Mouse (Mus musculus) frontal cortex, postnatal 14 days (tissue): Measurements from ENCODE around the gene Smarca4.
"Not testable (repeated sequence)": the region's sequence is repeated elsewhere in the genome, so short reads cannot be mapped to it uniquely, and the experiment has no call there.

Source experiments
- DNase-seq, 2 experiments: peaks; one replicate each; pipeline ENCODE4 v3.0.0; 2022; ENCODE audit warnings: low spot score in 2 of 2

Smarca4 gene

DNA sequence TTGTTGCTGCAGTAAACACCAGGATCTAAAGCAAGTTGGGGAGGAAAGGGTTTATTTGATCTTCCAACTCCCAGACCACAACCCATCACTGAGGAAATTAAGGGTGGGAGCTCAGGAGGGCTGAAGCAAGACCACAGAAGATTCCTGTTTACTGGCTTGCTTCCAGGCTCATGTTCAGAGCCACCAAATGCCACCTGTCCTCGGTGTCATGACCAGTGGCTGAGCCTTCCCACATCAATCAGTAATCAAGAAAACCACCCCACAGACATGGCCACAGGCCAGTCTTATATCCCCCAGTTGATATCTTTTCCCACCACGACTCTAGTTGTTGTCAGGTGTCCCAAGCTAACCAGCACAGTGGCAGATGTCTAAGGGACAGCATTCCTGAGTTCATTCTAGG lies 37.3 kb downstream of the Smarca4 start:
- DNase-seq, result no peak

DNA sequence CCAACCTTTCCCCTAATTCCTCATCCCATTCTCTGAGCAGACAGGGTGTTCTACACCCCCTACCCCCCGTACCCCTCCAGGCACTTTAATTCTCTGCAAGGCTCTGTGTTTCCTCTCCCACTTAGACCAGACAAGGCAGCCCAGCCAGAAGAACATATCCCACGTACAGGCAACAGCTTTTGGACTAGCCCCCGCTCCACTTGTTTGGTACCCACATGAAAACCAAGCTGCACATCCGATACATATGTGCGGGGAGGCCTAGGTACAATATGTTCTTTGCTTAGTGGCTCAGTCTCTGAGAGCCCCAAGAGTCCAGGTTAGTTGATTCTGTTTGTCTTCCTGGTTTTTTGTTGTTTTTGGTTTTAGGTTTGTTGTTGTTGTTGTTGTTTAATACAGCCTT lies 46.1 kb downstream of the Smarca4 start:
- DNase-seq, result no peak

DNA sequence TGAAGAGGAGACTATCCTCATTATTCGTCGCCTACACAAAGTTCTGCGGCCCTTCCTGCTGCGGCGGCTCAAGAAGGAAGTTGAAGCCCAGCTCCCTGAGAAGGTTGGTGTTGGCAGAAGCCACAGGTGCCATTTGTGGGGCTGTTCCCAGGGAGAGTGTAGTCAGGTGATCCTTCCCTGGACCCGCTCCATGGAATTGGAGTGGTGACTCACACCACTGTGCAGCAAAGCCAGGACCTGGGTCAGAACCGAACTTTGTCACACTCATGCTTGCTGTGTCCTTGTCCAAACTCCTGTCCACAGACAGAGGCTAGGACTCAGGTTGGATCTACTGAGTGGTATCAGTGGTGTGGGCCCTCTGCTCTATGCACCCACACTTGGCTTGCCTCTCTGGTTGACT lies 53.0 kb downstream of the Smarca4 start:
- no peak for DNase-seq

DNA sequence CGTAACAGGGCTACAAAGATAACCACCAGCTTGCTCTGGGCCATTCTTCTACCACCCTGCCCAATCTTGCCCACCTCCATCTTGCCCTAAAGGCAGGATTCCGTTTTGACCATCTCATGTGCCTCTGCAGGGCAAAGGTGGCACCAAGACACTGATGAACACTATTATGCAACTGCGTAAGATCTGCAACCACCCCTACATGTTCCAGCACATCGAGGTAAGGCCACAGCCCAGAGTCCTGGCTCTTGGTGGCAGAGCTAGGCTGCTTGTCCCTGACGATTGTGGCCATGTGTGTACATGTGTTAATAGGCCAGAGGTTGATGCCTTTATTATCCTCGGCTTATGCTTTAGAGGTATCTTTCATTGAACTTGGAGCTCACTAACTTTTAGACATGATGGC lies 54.4 kb downstream of the Smarca4 start:
- no peak for DNase-seq

DNA sequence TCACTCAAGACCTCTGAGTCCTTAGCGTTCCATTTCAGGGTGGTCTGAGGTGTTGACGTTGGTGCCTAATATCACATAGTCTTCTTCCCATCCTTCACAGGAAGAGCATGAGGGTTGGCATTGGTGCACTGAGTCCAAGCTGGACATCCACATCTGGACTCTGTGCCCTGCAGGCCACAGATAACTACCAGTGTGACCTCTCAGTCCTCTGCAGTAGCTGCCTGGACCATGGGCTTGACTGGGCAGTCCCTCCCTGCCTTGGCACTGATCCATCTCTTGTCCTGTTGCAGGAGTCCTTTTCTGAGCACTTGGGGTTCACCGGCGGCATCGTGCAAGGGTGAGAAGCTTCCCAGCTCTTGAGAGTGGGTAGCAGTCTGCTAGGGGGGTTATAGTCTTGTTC lies 55.8 kb downstream of the Smarca4 start:
- no peak for DNase-seq

DNA sequence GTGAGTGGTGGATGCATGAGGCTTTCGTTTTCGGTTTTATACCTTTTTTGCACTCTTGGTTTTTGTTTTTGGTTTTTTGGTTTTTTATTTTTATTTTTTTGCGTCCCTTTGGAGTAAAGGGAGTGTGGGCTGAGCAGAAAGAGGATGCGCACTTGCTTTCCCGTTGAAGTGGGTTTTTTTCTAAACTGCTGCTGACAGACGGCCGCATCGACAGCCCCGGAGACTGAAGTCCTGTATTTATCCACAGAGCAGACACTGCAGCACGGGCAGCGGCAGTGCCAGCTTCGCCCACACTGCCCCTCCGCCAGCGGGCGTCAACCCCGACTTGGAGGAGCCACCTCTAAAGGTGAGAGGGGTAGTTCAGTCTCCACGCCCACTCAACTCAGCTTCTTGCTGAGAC lies 61.7 kb downstream of the Smarca4 start:
- DNase-seq, result no peak

DNA sequence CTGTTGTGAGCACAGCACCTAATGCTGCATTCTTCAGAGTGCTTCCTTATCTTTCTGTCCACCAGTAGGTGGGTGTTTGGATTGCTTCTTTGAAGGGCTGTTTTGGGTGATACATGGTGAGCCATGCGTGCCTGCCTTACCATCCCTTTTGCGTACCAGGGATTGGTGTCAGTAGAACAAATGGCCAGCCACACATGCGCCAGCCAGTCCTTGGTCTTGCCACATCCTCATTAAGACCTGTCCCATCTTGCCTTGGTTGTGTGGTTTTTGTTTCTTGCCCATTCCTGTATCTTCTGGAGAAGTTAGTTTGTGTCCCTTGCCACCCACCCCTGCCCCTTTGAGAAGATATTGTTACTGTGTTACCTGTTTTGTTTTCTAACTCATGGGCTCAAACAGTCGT lies 64.5 kb downstream of the Smarca4 start:
- DNase-seq, result no peak

DNA sequence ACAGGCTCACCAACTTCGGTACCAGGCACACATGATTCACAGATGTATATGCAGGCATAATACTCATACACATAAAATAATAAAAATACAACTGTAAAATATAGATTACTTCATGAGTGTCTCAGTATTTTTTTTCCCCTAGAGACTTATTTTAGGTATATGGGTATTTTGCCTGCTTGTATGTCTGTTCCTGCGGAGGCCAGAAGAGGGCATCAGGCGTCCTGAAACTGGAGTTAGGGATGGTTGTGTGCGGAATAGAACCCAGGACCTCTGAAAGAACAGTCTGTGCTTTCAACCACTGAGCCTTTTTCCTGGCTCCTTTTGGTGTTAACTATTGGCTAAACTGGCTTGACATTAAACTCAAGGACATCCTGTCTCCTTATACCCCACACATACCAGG lies 66.9 kb downstream of the Smarca4 start:
- no peak for DNase-seq

DNA sequence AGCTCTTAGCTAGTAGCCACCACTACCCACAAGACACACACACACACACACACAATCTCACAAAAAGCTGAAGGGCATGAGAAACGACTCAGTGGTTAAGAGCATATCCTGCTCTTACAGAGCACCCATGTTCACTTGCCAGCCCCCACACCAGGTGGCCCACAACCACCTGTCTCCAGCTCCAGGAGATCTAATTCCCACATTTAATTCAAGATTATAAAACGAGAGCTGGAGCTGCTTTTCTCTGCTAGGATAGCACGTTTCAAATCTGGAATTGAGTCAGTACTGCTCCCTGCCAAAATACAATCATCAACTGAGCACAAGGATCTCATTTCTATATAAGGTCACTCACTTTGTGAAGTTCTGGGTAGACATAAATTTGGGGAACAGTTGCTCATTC lies 67.9 kb downstream of the Smarca4 start:
- no peak for DNase-seq

DNA sequence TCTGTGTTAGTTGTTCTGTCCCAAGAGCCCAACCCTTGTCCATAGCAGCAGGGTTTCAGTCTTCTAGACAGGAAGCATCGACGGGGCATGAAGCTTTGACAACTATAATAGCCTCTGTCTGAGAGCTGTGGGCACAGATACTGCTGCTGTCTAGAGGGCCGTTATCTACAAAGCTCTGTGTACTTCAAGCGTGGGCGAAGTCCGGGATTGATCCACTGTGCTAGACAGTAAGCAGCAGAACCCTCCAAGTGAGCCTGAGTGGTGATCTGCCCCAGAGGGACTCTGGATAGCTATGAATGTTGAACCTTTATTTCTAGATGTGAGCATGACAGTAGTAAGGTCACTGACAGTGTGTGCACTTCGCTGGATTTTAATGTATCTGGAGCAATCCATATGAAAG lies 72.6 kb downstream of the Smarca4 start:
- no peak for DNase-seq

DNA sequence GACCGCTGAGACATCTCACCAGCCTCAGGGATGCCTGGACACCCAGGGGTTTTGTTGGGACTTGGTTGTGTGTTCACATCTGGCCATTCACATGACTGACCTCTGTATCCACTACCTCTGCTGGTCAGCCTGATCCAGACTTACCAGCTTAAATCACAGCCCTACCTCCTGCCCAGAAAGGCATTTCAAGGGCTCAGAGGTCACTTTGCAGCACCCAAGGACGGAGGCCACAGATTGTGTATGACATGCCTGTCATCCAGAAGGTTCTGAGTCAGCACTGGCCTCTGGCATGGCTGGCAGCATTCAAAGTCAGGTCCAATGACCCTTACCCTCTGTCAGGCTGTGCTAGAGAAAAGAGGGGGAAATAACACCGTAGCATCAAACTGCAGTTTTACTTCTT lies 74.1 kb downstream of the Smarca4 start:
- DNase-seq, result no peak

DNA sequence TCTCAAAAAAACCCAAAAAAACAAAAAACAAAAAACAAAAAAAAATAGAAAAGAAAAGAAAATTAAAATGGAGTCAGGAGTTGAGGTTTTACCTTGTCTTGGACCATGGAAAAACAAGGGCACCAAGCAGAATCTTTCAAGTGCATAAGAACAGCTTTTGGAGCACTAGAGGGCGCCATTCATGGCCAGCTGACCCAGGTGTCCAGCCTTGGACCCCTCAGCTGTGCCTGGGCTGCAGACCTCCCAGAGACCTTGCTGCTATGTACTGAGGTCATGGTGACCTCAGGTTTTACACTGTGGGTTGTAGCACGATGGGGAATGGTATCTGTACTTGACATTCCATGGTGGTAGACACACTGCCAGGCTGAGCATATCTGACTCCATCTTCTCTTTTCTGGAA lies 75.9 kb downstream of the Smarca4 start:
- DNase-seq, result no peak

DNA sequence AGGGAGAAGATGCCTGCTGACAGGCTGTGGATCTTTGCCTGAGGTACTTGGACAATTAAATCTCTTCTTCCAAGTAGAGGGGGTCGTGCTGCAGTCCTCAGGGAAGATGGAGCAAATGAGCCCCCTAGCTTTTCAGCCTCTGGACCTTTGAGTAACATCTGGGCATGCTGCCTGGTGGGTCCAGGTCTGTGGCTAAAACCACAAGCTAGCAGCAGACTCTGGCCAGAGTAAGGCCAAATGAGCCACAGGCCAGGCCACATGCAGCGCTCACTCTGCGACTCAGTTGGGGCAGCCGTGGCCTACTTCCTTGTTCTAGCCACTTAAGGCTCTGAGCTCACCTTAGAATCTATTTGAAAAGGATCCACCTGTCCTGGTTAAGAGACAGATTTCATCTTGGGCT lies 76.5 kb downstream of the Smarca4 start:
- no peak for DNase-seq

DNA sequence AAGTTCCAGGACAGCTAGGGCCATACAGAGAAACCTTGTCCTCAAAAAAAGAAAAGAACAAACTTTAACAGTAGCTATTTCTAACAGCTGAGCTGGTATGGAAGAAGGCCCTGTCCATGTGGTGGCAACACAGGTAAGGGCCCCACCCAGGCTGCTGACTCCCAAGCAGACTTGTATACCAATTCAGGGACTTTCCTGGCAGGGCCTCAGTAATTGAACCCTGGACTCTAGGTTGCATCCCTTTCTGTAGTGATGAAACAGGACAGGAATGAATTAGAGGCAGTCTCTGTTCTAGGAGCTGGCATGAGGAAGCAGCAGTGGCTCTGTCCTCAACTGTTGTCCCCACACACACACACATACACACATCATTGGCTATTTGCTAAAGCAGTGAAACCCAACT lies 78.1 kb downstream of the Smarca4 start:
- no peak for DNase-seq

DNA sequence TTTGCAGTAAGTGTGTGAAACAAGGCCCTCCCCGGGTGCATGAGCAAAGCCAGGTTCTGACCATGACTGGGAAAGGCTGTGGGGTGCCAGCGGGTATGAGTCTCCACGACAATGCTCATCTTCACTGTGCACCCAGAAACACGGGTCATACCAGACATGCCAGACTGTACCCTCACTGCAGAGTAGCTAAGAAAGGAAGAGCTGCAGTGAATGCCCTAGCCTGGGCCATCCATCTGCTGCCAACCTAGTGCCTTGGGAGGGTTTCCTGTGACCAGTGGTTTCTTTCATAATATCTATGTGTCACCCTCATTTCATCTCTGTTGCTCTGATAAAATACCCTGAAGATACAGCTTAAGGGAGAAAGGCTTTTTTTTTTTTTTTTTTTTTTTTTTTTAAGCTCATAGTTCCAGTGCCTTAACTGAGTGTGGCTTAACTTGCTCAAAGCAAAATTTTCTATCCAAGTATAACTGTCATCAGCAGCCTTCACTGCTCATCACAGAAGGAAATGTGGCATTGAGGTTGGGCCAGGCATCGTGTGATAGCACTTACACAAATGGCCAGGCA lies 79.3 kb downstream of the Smarca4 start:
- DNase-seq, result no peak

DNA sequence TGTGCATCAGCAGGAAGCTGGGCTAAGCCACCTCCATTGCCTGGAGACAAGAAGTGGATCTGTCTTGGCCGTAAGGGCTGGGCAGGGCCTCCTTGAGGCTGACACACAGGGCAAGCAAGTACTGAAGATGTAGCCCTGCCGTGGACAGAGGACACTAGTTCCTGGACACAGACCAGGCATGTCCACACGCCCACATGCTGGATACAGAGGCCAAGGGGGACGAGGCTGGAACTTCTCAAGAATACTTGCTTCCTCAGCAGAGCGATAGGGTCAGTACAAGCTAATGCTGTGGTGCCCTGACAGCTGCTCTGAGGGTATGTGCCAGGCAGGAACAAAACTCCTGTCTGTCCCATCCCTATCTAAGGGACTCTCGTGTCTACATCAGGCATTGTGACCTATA lies 81.2 kb downstream of the Smarca4 start:
- DNase-seq, result no peak

DNA sequence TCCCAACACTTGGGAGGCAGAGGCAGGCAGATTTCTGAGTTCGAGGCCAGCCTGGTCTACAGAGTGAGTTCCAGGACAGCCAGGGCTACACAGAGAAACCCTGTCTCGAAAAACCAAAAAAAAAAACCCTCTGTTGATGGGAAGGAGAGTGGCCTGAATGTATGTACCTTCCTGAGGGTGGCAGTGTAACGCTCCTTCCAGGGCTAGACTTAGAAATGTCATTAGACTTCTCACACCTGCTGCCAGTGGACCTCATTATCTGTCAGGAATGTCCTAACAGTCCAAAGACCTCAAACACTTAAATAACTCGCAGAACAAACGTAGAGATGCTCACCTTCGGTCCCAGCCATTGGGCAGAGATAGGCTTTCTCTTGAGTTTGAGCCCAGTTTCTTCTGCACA lies 83.3 kb downstream of the Smarca4 start:
- DNase-seq, result not testable (repeated sequence)

DNA sequence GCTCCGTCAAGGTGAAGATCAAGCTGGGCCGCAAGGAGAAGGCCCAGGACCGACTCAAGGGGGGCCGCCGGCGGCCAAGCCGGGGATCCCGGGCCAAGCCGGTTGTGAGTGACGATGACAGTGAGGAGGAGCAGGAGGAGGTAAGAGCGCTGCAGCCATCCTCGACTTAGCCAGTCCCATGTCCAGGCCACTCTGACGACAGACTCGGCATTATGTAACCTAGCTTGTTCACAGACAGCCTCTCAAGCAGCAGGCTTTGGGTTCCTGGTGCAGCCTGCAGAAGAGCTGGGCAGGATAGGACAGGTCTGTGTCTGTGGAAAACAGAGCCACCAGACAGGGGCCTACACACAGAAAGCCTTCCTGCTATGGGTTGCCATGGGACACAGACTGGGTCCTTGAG lies 85.1 kb downstream of the Smarca4 start:
- DNase-seq, result no peak

DNA sequence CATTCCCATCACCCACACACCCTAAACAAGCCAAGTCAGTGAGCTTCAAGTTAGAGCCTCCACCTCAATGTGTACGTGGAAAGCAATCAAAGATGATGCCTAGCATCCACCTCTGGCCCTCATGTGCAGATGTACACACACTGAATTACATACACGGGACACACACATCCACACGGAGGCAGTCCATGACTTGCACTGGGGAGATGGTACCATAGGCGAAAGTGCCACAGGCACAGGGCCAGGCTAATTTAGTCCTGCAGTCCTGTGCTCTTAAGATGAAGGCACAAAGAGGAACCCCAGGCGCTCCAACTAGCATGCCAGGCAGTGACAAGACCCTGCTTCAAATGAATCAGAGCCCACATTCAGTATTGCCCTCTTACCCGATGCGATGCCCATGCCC lies 87.5 kb downstream of the Smarca4 start:
- DNase-seq, result no peak

DNA sequence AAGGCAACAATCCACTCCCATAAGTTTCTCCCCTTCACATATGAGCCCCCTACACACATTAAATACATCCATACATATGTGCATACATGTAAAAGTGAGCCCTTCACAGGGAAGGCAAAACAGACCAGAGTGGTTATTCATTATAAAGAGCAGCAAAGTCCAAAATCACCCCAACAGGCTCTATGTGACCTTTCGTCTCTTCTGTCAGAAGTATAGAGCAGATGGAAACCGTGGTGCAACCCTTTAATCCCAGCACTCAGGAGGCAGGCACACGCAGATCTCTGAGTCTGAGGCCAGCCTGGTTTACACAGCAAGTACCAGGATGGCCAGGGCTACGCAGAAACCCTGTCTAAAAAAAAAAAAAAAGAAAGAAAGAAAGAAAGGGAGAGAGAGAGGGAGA lies 90.1 kb downstream of the Smarca4 start:
- DNase-seq, result no peak

DNA sequence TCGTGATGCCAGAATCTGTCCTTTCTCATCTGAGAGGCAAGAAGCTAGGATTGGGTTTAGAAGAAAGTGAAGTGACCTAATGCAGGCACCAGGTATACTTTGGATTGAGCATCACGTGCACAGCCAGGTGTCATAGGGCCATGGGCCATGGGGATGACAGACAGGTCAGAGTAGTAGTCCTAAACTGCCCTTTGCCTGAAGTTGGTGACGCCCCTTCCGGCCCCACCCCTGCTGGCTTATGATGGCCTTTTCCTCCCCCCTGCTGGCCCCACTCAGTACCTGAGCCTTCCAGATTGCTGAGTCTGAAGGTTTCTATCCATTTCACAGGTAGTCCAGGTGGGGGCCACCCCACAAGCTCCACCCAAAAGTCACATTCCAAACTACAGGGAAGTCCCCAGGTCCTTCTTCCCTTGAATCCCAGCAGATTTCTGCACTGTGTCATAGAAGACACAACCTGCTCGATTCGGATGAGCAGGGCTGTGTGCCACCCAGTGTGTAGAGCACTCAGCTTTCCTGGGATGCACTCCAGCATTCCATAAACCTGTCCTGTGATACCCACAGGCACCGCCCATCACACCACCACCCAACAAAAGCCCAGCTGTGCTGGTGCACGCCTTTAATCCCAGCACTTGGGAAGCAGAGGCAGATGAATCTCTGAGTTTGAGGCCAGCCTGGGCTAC lies 90.8 kb downstream of the Smarca4 start:
- DNase-seq, result no peak

DNA sequence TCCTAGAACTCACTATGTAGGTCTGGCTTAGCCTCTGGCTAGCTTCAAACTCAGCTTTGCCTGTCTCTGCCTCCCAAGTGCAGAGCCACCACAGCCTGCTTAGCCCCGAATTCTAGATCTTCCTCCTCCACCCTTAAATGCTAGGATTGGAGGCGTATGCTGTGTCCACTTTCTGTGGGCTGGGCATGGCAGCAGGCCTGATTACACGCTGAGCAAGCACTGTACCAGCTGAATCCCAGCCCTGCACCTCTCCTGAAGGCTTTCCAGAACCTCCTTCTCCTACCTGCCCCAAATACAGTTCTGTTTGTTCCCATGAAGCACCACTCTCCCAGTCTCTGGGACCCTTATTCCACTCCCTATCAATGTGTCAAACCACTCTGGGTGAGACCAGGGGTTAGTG lies 93.4 kb downstream of the Smarca4 start:
- no peak for DNase-seq

DNA sequence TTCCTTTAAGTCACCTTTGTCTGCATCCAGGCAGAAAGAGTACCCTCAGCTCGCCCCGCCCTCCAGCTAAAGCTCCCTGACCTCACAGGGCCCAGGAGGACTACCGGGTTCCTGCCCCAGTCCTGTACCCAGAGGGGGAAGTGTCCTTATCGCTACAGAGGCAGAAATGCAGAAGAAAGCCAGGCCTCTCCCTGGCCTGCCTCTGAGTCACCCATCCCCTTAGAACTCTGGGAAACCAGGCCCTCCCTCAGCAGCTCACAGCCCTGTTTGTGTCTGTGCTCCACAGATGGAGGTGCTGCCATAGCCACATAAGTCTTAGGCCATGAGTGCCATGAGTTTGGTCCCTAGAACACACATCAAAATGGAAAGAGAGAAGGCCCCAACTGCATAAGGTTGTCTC lies 99.3 kb downstream of the Smarca4 start:
- DNase-seq, result no peak

DNA sequence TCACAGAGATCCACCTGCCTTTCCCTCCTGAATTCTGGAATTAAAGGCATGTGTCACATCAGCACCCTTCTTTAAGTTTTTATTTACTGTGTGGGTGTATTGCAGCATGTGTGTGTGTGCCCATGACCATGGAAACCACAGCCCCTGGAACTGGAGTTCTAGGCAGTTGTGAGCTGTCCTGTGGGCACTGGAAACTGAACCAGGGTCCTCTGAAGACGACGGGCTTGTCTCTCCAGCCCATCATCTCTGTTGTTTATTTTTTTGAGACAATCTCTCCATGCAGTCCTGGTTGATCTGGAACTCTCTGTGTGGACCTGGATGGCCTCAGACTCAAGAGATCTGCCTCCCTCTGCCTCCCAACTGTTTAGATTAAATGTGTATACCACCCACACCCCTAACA lies 101.0 kb downstream of the Smarca4 start:
- DNase-seq, result no peak
